Mouse (Mus musculus) heart, adult 2 months (tissue): ENCODE data around the gene Akt1s1. TPM values are rescaled to one million over a fixed set of nuclear protein-coding genes. Genes with fewer than 3 reads are reported as not detected.

Source experiments
- DNase-seq, 2 experiments: peaks; one replicate each; pipeline ENCODE4 v3.0.0; 2021
- H3K27ac ChIP-seq: fragments of 200-600 bp; 2 replicates; pipeline ENCODE4 v1.8.1; 2022
- H3K27me3 ChIP-seq: fragments of 200-500 bp; 2 replicates; pipeline ENCODE4 v1.6.1; 2012; ENCODE audit warnings: mild to moderate bottlenecking, low read length, inconsistent platforms, mixed read lengths; ENCODE audit not compliant: control insufficient read depth, insufficient read depth
- H3K36me3 ChIP-seq: fragments of 200-500 bp; 2 replicates; pipeline ENCODE4 v1.6.1; 2012; ENCODE audit warnings: low read length, inconsistent platforms; ENCODE audit not compliant: control insufficient read depth, insufficient read depth
- H3K4me1 ChIP-seq: fragments of 200-500 bp; 2 replicates; pipeline ENCODE4 v1.6.1; 2011; ENCODE audit warnings: low read length; ENCODE audit not compliant: control insufficient read depth, insufficient read depth
- H3K4me3 ChIP-seq: fragments of 200-600 bp; 2 replicates; pipeline ENCODE4 v1.8.1; 2022
- H3K79me2 ChIP-seq: fragments of 200-500 bp; replicated peaks from 2 replicates; pipeline ENCODE4 v1.6.1; 2012; ENCODE audit warnings: mild to moderate bottlenecking, inconsistent platforms, low read length, moderate library complexity, mixed read lengths; ENCODE audit not compliant: control insufficient read depth, insufficient read depth
- H3K9ac ChIP-seq: fragments of 200-500 bp; 2 replicates; pipeline ENCODE4 v1.6.1; 2012; ENCODE audit warnings: low read depth, mild to moderate bottlenecking, control low read depth, inconsistent platforms, low read length, mixed read lengths
- CTCF ChIP-seq: fragments of 200-600 bp; IDR thresholded peaks from 2 replicates; pipeline ENCODE4 v1.8.1; 2022; ENCODE audit warnings: antibody characterized with exemption, mild to moderate bottlenecking, moderate library complexity
- EP300 ChIP-seq: fragments of 200-500 bp; IDR thresholded peaks from 2 replicates; pipeline ENCODE4 v1.6.1; 2011; ENCODE audit warnings: low read depth, low read length, control low read depth; ENCODE audit not compliant: insufficient read depth
- POLR2A ChIP-seq: fragments of 200-500 bp; IDR thresholded peaks from 2 replicates; pipeline ENCODE4 v1.6.1; 2011; ENCODE audit warnings: mild to moderate bottlenecking, low read depth, low read length, control low read depth; ENCODE audit not compliant: insufficient read depth
- WGBS: fragments of 180-500 bp; shearing (Covaris S2); methylation state at CpG from one replicate; pipeline ENCODE4 v1.1.7; 2018; 5-methylcytosine and 5-hydroxymethylcytosine counted together
- intact Hi-C: fragments of 180-260 bp; cut with DNase I; formaldehyde crosslinking; loops from one replicate; pipeline ENCODE4 v1.15.1; 2025
- polyA plus RNA-seq: library from polyadenylated mRNA; depleted of rRNA; stranded (reverse); fragments of >200 nt; gene quantifications from 2 replicates; pipeline ENCODE4 v1.2.3, GENCODE M21; 2012
- total RNA-seq, 2 experiments: library from RNA; stranded (reverse); gene quantifications; 2 replicates each; pipeline ENCODE4 v1.2.3; 2021

Akt1s1 gene
- total and polyA plus RNA-seq, 3 experiments = 62.6 to 72.8 (median 63.0) TPM

GRCm38 (mm10) chr7:44863210-44863609 lies 14.4 kb downstream of the Akt1s1 start:
- Histone ChIP-seq H3K79me2 (no peaks in the 10 kb centered on the region; the same call in 1 of the 2 replicates), H3K27ac (no peak overlapping the region), H3K4me3 (no peak overlapping the region), H3K9ac (no peak overlapping the region), H3K4me1 (peaks cover 27% of the 10 kb centered on the region), H3K27me3 (no peaks in the 10 kb centered on the region), H3K36me3 (no peaks in the 10 kb centered on the region; the same call in 1 of the 2 replicates)
- 85% methylated on average over 14 of the region's 14 CpGs for WGBS
- no peak for DNase-seq
- no peak for TF ChIP-seq EP300
- no peak for TF ChIP-seq CTCF
- no peak for TF ChIP-seq POLR2A
- intact Hi-C loops = no loop called here

GRCm38 (mm10) chr7:44863982-44864494 lies 15.2 kb downstream of the Akt1s1 start:
- Histone ChIP-seq H3K4me3 (no peak overlapping the region), H3K4me1 (peaks cover 30% of the 10 kb centered on the region), H3K27ac (no peak overlapping the region), H3K9ac (no peak overlapping the region), H3K79me2 (no peaks in the 10 kb centered on the region; the same call in 1 of the 2 replicates), H3K27me3 (no peaks in the 10 kb centered on the region), H3K36me3 (no peaks in the 10 kb centered on the region; the same call in 1 of the 2 replicates)
- no peak for DNase-seq
- intact Hi-C loops = no loop called here
- 79% methylated on average over 11 of the region's 11 CpGs for WGBS
- TF ChIP-seq EP300 (no peak), POLR2A (no peak), CTCF (no peak)

GRCm38 (mm10) chr7:44864595-44865542 lies 16.1 kb downstream of the Akt1s1 start:
- H3K9ac ChIP-seq = peak overlapping the region; percentile 9; the same call in 1 of the 2 replicates
- peaks cover 30% of the 10 kb centered on the region for H3K4me1 ChIP-seq
- peak overlapping the region; percentile 72 for H3K27ac ChIP-seq
- no peaks in the 10 kb centered on the region; the same call in 1 of the 2 replicates for H3K79me2 ChIP-seq
- DNase-seq = no peak
- H3K4me3 ChIP-seq = no peak overlapping the region
- WGBS = 65% methylated on average over 24 of the region's 24 CpGs
- intact Hi-C loops = no loop called here
- H3K36me3 ChIP-seq = no peaks in the 10 kb centered on the region; the same call in 1 of the 2 replicates
- TF ChIP-seq CTCF (no peak), POLR2A (no peak), EP300 (no peak)
- no peaks in the 10 kb centered on the region for H3K27me3 ChIP-seq

GRCm38 (mm10) chr7:44866276-44867009 lies 17.7 kb downstream of the Akt1s1 start:
- peak overlapping the region; percentile 17; the same call in 1 of the 2 replicates for H3K4me3 ChIP-seq

GRCm38 (mm10) chr7:44867010-44867702 lies 18.4 kb downstream of the Akt1s1 start:
- peak overlapping the region; percentile 17; the same call in 1 of the 2 replicates for H3K4me3 ChIP-seq
- H3K36me3 ChIP-seq = no peaks in the 10 kb centered on the region; the same call in 1 of the 2 replicates
- no peak for DNase-seq
- H3K27ac ChIP-seq = peak overlapping the region; percentile 72
- 44% methylated on average over 19 of the region's 19 CpGs for WGBS
- TF ChIP-seq EP300 (no peak), POLR2A (no peak), CTCF (no peak)
- H3K79me2 ChIP-seq = no peaks in the 10 kb centered on the region; the same call in 1 of the 2 replicates
- peaks cover 29% of the 10 kb centered on the region for H3K4me1 ChIP-seq
- no peak overlapping the region for H3K9ac ChIP-seq
- H3K27me3 ChIP-seq = no peaks in the 10 kb centered on the region
- intact Hi-C loops = no loop called here

More at GRCm38 (mm10) chr7:44866276-44867009, 17.7 kb downstream of the Akt1s1 start:
- 0 out of 2 replicates have a peak, but pooled peaks have one; percentile 35 for TF ChIP-seq POLR2A
- TF ChIP-seq CTCF = peak; percentile 51
- TF ChIP-seq EP300 = 0 out of 2 replicates have a peak, but pooled peaks have one; percentile 39
- no peaks in the 10 kb centered on the region for H3K27me3 ChIP-seq
- intact Hi-C loops = no loop called here
- H3K27ac ChIP-seq = peak overlapping the region; percentile 72
- WGBS = 9% methylated on average over 15 of the region's 15 CpGs
- H3K36me3 ChIP-seq = no peaks in the 10 kb centered on the region; the same call in 1 of the 2 replicates
- H3K9ac ChIP-seq = peak overlapping the region; percentile 4; the same call in 1 of the 2 replicates
- DNase-seq = peak; percentile 77 to 82
- peaks cover 29% of the 10 kb centered on the region for H3K4me1 ChIP-seq
- H3K79me2 ChIP-seq = no peaks in the 10 kb centered on the region; the same call in 1 of the 2 replicates
